Mouse (Mus musculus) inflammation-experienced regulatory T-cells, adult 16 weeks (primary cell): ENCODE measurements around the gene Nudcd3. TPM values are rescaled to one million over a fixed set of nuclear protein-coding genes. Genes with fewer than 3 reads are reported as not detected.

ENCODE experiments used
- polyA plus RNA-seq: library from polyadenylated mRNA; unstranded; fragments of 100-300 nt; shearing (Covaris generic); gene quantifications from one replicate; pipeline ENCODE4 v1.2.1, GENCODE M21; 2017

Nudcd3 gene
- 70.4 TPM for polyA plus RNA-seq

DNA sequence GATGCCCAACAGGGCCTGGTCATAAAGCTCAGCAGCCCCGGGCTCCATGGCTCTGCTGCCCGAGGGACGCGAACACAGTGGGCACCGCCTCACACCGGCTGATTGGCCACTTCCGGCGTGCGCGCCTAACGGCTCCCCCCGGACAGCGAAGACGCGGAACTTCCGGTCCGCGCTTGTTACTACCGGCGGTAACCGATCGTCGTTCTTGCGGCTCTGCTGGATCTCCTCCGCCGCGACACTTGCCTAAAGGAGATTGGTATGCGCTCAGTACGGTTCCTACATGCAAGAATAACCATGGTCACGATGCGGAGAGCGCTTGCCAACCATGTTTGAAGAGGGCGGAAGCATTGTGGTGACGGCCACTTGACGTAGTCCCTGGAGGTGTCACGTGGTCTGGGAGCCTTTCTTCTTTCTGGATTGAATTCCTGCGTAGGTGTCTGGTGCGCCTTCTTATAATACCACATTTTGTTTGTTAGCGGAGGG, at the start of gene Nudcd3:
Gene Nudcd3 (minus strand): TSS at position 329 of the 483 bp plus-strand sequence.

DNA sequence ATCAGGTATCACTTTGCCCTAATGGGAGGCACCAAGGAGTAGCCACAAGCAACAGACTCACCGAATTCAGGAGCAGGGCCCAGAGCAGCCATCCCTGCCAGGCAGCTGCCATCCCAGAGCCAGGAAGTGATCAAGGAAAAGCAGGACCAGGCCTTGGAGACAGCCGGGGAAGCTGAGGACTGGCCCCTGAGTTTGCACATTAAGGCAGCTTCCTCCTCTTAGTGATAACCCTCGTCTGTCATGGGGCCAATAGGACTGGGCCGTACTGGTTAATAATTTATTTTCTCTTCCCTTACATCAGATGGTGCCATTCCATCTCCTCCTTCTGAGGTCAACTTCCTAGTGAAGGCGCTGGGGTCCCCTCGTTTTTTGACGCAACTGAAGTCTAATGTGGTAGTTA, 29.8 kb upstream of the Nudcd3 start, which contains the start of gene Npc1l1:
Gene Npc1l1 (minus strand): TSS at position 132 of the 400 bp plus-strand sequence.

DNA sequence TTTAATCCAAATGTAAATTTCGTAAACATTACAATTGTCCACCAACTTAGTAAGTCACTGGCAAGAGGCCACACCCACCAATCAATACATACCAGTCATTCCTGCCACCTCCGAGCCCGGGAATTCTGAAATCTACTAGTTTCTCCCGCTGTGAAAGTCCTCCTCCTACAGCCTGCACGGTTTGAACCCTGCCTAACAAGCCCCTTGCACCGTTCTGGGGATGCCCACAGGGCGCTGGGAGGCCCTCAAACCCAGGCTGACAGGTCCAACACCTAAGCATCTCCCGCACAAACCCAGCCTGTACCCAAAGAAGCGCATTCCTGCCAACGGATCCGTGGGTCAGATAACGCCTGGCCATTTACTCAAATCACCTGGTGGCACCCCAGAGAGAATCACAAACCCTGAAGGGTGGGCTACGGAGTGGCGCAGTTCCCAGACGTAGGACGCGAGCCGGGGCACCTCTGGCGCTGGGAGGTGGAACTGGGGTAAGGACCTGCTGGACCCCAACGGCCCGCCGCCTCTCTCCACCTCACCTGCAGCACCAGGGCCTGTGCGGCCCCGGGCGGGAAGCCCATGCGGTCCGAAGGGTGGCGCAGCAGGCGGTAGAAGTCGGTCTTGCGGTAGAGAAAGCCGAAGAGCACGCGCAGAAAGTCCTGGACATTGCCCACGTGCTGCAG, 667 bp downstream of the Nudcd3 start, which contains the start of gene A730071L15Rik:
Gene A730071L15Rik (plus strand): TSS at position 620 of the 677 bp plus-strand sequence.

DNA sequence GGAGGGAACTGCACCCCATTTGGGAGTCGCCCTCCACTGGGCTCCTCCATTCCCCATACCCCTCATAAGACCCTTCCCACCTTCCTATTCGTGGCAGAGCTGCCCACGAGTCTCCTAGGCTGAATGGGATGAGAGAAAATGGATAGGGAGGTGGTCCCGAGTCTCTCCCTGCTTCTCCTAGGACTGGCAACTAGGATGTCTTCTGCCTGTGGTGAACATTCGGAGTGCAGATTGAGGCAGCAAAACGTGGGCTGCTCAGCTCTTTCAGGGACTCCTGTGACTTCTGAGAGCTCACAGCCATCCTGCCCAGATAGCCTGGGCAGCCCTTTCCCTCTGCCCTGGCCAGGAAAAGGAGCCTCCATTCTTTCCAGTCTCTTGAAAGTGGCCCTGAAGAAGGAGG, 134.0 kb downstream of the Nudcd3 start, which contains the start of gene Camk2b:
Gene Camk2b (minus strand): TSS at position 187 of the 400 bp plus-strand sequence.

Other genes starting within 250 kb of the Nudcd3 start
- gene Ykt6, start 244.7 kb downstream of the Nudcd3 start, polyA plus RNA-seq, result 65.3 TPM
- gene Camk2b, start 134.1 kb downstream of the Nudcd3 start, polyA plus RNA-seq, result 19.5 TPM
- gene A730071L15Rik, start 386 bp downstream of the Nudcd3 start, polyA plus RNA-seq, result 0.32 TPM
- not detected for gene Npc1l1, start 29.7 kb upstream of the Nudcd3 start, polyA plus RNA-seq
- gene Ddx56, start 67.4 kb upstream of the Nudcd3 start, polyA plus RNA-seq, result 91.0 TPM
- 82.4 TPM for gene Tmed4, start 74.5 kb upstream of the Nudcd3 start, polyA plus RNA-seq
- gene Ogdh, start 91.2 kb upstream of the Nudcd3 start, polyA plus RNA-seq, result 230 TPM
- 28.4 TPM for gene Zmiz2, start 188.7 kb upstream of the Nudcd3 start, polyA plus RNA-seq
- 4,290 TPM for gene Ppia, start 215.0 kb upstream of the Nudcd3 start, polyA plus RNA-seq
- gene H2afv, start 244.0 kb upstream of the Nudcd3 start, polyA plus RNA-seq, result 172 TPM